Mouse (Mus musculus) olfactory bulb, adult 2 months (tissue): ENCODE results near the gene Irf1.

Experiments used
- CTCF ChIP-seq: fragments of 200-500 bp; IDR thresholded peaks from 2 replicates; pipeline ENCODE4 v1.5.1; 2012; ENCODE audit warnings: low read depth, mild to moderate bottlenecking, low read length, moderate library complexity; ENCODE audit not compliant: insufficient read depth
- POLR2A ChIP-seq: fragments of 200-500 bp; IDR thresholded peaks from 2 replicates; pipeline ENCODE4 v1.6.1; 2012; ENCODE audit warnings: mild to moderate bottlenecking, low read depth, low read length, moderate library complexity; ENCODE audit not compliant: insufficient read depth

GRCm38 (mm10) chr11:53762426-53762825 lies 7.4 kb upstream of the Irf1 start:
- no peak for TF ChIP-seq CTCF
- no peak for TF ChIP-seq POLR2A
